ENCODE assay signal across 8 mouse cellular contexts in the genomic region with DNA sequence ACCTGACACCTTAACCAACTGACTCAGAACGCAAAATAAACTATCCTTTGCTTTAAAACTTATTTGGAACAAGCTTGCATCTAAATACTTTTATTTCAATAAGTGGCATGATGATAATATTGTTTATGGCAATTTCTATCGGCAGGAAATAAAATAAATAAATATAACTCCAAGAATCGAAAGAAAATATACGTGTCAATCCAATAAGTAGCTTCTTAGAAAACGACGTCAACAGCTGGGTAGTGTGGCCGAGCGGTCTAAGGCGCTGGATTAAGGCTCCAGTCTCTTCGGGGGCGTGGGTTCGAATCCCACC. TPM values are rescaled to one million over a fixed set of nuclear protein-coding genes. Genes with fewer than 3 reads are reported as not detected.
A peak's percentile ranks its signal among the peaks of the same experiment; 100 is the strongest.
DNase-seq lines count a peak whose midpoint lies in the region; ATAC-seq and TF ChIP-seq lines count a peak whose summit lies in the region.

No protein-coding gene starts in this region.

- peak overlapping the region; percentile 43; the same call in 1 of the 2 replicates for H3K4me3 ChIP-seq in liver, adult 2 months (ENCODE audit: insufficient read depth, low read depth, low read length)
- H3K4me3 ChIP-seq in embryonic facial prominence, embryonic 15.5 days (replicated peaks), result peak overlapping the region; percentile 95
- H3K4me3 ChIP-seq in intestine, postnatal 0 days (ENCODE audit: low read depth, low read length), result peak overlapping the region; percentile 97
- H3K4me3 ChIP-seq in neural tube, embryonic 13.5 days, result peak overlapping the region; percentile 96

- no peak for DNase-seq in liver, adult 2 months (ENCODE audit: extremely low read depth, low read depth, low spot score)
- DNase-seq in liver, result no peak
- no peak for DNase-seq in ovary, postnatal 36 days (ENCODE audit: low spot score)
- DNase-seq in layer of hippocampus, adult 18-20 months (ENCODE audit: low spot score in 2 of 2), result no peak
- no peak for DNase-seq in left cerebral cortex, adult 11 months (ENCODE audit: low spot score)

- no peaks in the 10 kb centered on the region for H3K36me3 ChIP-seq in liver, adult 2 months (ENCODE audit: control insufficient read depth, insufficient read depth, low read length)
- no peaks in the 10 kb centered on the region; the same call in 1 of the 2 replicates for H3K36me3 ChIP-seq in embryonic facial prominence, embryonic 15.5 days
- no peaks in the 10 kb centered on the region for H3K36me3 ChIP-seq in intestine, postnatal 0 days (ENCODE audit: control insufficient read depth, insufficient read depth)
- no peaks in the 10 kb centered on the region for H3K36me3 ChIP-seq in neural tube, embryonic 13.5 days

- H3K27me3 ChIP-seq in liver, adult 2 months (ENCODE audit: control insufficient read depth, insufficient read depth, low read length), result no peaks in the 10 kb centered on the region
- H3K27me3 ChIP-seq in embryonic facial prominence, embryonic 15.5 days, result no peaks in the 10 kb centered on the region
- H3K27me3 ChIP-seq in intestine, postnatal 0 days (replicated peaks; ENCODE audit: control insufficient read depth, insufficient read depth, low read length), result no peaks in the 10 kb centered on the region
- H3K27me3 ChIP-seq in neural tube, embryonic 13.5 days, result no peaks in the 10 kb centered on the region

- H3K79me2 ChIP-seq in liver, adult 2 months (ENCODE audit: control insufficient read depth, insufficient read depth, low read length), result peaks cover 9% of the 10 kb centered on the region; the same call in 1 of the 2 replicates

- peak overlapping the region; percentile 38 for H3K4me2 ChIP-seq in embryonic facial prominence, embryonic 15.5 days (replicated peaks)
- peak overlapping the region; percentile 87 for H3K4me2 ChIP-seq in intestine, postnatal 0 days (replicated peaks; ENCODE audit: low read depth)
- peak overlapping the region; percentile 30 for H3K4me2 ChIP-seq in neural tube, embryonic 13.5 days

- H3K4me1 ChIP-seq in liver, adult 2 months (ENCODE audit: control insufficient read depth, insufficient read depth, low read length), result no peaks in the 10 kb centered on the region; the same call in 1 of the 2 replicates
- H3K4me1 ChIP-seq in embryonic facial prominence, embryonic 15.5 days, result peaks cover 20% of the 10 kb centered on the region; the same call in 1 of the 2 replicates
- no peaks in the 10 kb centered on the region for H3K4me1 ChIP-seq in intestine, postnatal 0 days (replicated peaks; ENCODE audit: control insufficient read depth, insufficient read depth, low read length)
- peaks cover 23% of the 10 kb centered on the region for H3K4me1 ChIP-seq in neural tube, embryonic 13.5 days (replicated peaks)

- peak; percentile 90; the same call in 1 of the 2 replicates for ATAC-seq in embryonic facial prominence, embryonic 15.5 days (ENCODE audit: insufficient number of reproducible peaks, low FRiP score, low TSS enrichment, low read depth)
- no peak for ATAC-seq in intestine, postnatal 0 days
- ATAC-seq in neural tube, embryonic 13.5 days (ENCODE audit: low read depth), result peak; percentile 88

- H3K9me3 ChIP-seq in embryonic facial prominence, embryonic 15.5 days (replicated peaks), result no peaks in the 10 kb centered on the region
- H3K9me3 ChIP-seq in intestine, postnatal 0 days (ENCODE audit: control insufficient read depth), result no peaks in the 10 kb centered on the region
- no peaks in the 10 kb centered on the region for H3K9me3 ChIP-seq in neural tube, embryonic 13.5 days

- H3K9ac ChIP-seq in liver, adult 2 months (ENCODE audit: low read depth, low read length), result no peak overlapping the region
- no peak overlapping the region for H3K9ac ChIP-seq in embryonic facial prominence, embryonic 15.5 days
- no peak overlapping the region for H3K9ac ChIP-seq in intestine, postnatal 0 days (ENCODE audit: low read depth, low read length)
- H3K9ac ChIP-seq in neural tube, embryonic 13.5 days, result no peak overlapping the region

- TF ChIP-seq CTCF in liver, adult 2 months (IDR thresholded peaks at IDR 0.05; ENCODE audit: low read depth, low read length), result no peak
- TF ChIP-seq CTCF in intestine, postnatal 0 days (IDR thresholded peaks at IDR 0.05; ENCODE audit: low read depth), result no peak

- TF ChIP-seq POLR2A in liver, adult 2 months (IDR thresholded peaks at IDR 0.05; ENCODE audit: extremely low read depth, insufficient read depth, low read length), result no peak

- 3% methylated on average over 12 of the region's 12 CpGs for WGBS in liver, adult 2 months
- WGBS in embryonic facial prominence, embryonic 15.5 days, result 6% methylated on average over 12 of the region's 12 CpGs
- WGBS in intestine, postnatal 0 days, result 4% methylated on average over 12 of the region's 12 CpGs
- WGBS in neural tube, embryonic 13.5 days, result 9% methylated on average over 12 of the region's 12 CpGs

- no peak overlapping the region for H3K27ac ChIP-seq in liver, adult 2 months (replicated peaks; ENCODE audit: insufficient read depth, low read depth, low read length)
- H3K27ac ChIP-seq in embryonic facial prominence, embryonic 15.5 days (replicated peaks), result no peak overlapping the region
- no peak overlapping the region for H3K27ac ChIP-seq in intestine, postnatal 0 days (ENCODE audit: low read depth, low read length)
- H3K27ac ChIP-seq in neural tube, embryonic 13.5 days (replicated peaks), result no peak overlapping the region

RNA-seq across cellular contexts. Expression of a gene that starts 0.3 kb away (rescaled TPM):
- total RNA-seq in liver, adult 2 months (2014; rRNA removed), result 4.7 and 6.7 TPM in 2 replicates
- 6.6 and 8.7 TPM in 2 replicates for polyA plus RNA-seq in liver, adult 2 months (2012; rRNA removed)
- polyA plus RNA-seq in embryonic facial prominence, embryonic 15.5 days (2015; fragmentation: Nextera tagmentation; extraction: Ambion mirVana), result 34.1 and 35.1 TPM in 2 replicates
- polyA plus RNA-seq in intestine, postnatal 0 days (2015; fragmentation: Nextera tagmentation; extraction: Ambion mirVana), result 18.3 and 19.6 TPM in 2 replicates
- polyA plus RNA-seq in neural tube, embryonic 13.5 days (2015; fragmentation: Nextera tagmentation; extraction: Ambion mirVana), result 21.4 and 24.7 TPM in 2 replicates
- 10 to 100 TPM; 24.3 to 28.0 TPM for total RNA-seq in layer of hippocampus, adult 18-20 months (2021)

Comparison
In these comparisons a context has a peak if more than half of its experiments do, and no peak if none do; other contexts are left out.
1. H3K4me3 ChIP-seq: peak in every context shown above with its lines; median percentile 97 in intestine, postnatal 0 days; 96 in neural tube, embryonic 13.5 days; 95 in embryonic facial prominence, embryonic 15.5 days; 43 in liver, adult 2 months.
2. H3K4me2 ChIP-seq: peak in every context shown above with its lines; median percentile 87 in intestine, postnatal 0 days; 38 in embryonic facial prominence, embryonic 15.5 days; 30 in neural tube, embryonic 13.5 days.